12 mouse cellular contexts compared by ENCODE assay signal in the genomic region with DNA sequence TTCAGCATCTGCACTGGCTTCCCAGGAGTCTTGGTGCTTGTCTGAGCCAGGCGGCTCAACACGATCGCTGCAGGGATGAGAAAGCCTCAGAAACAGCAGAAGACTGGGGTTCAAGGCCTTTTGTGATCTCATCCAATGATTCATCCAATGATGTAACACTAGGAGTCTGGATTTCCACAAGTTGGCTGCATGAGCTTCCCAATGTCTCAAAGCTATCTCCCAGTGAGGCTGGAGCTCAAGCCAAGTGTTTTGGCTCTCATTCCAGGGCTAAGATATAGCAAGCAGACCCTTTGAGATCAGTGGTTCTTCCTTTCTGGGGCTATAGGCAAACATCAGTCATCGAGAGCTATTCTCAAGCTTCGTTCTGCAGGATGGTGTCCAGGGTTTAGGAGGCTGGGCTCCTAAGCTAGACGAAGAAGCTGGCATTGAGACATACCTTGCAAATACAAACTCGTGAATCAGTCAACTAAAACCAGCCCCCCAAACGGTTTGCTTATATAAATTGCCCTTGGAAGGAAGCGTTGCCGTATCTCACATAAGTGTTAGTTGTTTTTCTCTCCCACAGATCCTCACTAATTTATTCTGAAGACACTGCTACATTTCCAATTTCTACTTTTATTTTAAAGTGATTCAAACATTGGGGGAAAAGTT.
DNase-seq lines count a peak whose midpoint lies in the region; ATAC-seq and TF ChIP-seq lines count a peak whose summit lies in the region.
"Had no signal": no experiment of that assay in that cellular context is flagged by ENCODE, and none has a peak within 500 bp of the region (broad histone marks: within the 10 kb centered on the region; RNA-seq: fewer than 3 reads in every experiment).

No protein-coding gene starts in this region.

- H3K9ac ChIP-seq in embryonic facial prominence, embryonic 14.5 days (ENCODE audit: low read depth, low read length), result no peak overlapping the region
- no peak overlapping the region for H3K9ac ChIP-seq in kidney, embryonic 16.5 days (replicated peaks; ENCODE audit: low read length)
- no peak overlapping the region for H3K9ac ChIP-seq in midbrain, embryonic 15.5 days
- H3K9ac ChIP-seq: liver, embryonic 13.5 days had no signal

- no peak overlapping the region for H3K27ac ChIP-seq in embryonic facial prominence, embryonic 14.5 days (replicated peaks; ENCODE audit: low read depth, low read length)
- H3K27ac ChIP-seq in embryonic facial prominence, embryonic 10.5 days (replicated peaks), result no peak overlapping the region
- peak overlapping the region; percentile 66 for H3K27ac ChIP-seq in left cerebral cortex, adult 2 months
- H3K27ac ChIP-seq in kidney, embryonic 16.5 days (ENCODE audit: low read length), result no peak overlapping the region
- H3K27ac ChIP-seq in midbrain, embryonic 15.5 days, result no peak overlapping the region
- H3K27ac ChIP-seq: kidney, postnatal 0 days; liver, embryonic 13.5 days had no signal

- intact Hi-C loops in left cerebral cortex, adult 2 months (cut with DNase I), result no loop called here
- intact Hi-C loops in left cerebral cortex, postnatal 4 days (cut with DNase I), result no loop called here

- H3K4me3 ChIP-seq in embryonic facial prominence, embryonic 14.5 days (ENCODE audit: low read depth, low read length), result no peak overlapping the region
- H3K4me3 ChIP-seq in embryonic facial prominence, embryonic 10.5 days, result no peak overlapping the region
- H3K4me3 ChIP-seq in left cerebral cortex, adult 2 months, result no peak overlapping the region
- no peak overlapping the region for H3K4me3 ChIP-seq in kidney, embryonic 16.5 days (ENCODE audit: low read length)
- no peak overlapping the region for H3K4me3 ChIP-seq in midbrain, embryonic 15.5 days
- H3K4me3 ChIP-seq: liver, embryonic 13.5 days; myocyte had no signal

- no peaks in the 10 kb centered on the region for H3K36me3 ChIP-seq in embryonic facial prominence, embryonic 14.5 days (ENCODE audit: control insufficient read depth, insufficient read depth, low read length)
- H3K36me3 ChIP-seq in embryonic facial prominence, embryonic 10.5 days (replicated peaks), result no peaks in the 10 kb centered on the region
- H3K36me3 ChIP-seq in kidney, embryonic 16.5 days (ENCODE audit: insufficient read depth, low read length), result no peaks in the 10 kb centered on the region
- H3K36me3 ChIP-seq in midbrain, embryonic 15.5 days (replicated peaks), result no peaks in the 10 kb centered on the region
- H3K36me3 ChIP-seq: liver, embryonic 13.5 days had no signal

- DNase-seq in embryonic facial prominence, embryonic 14.5 days (ENCODE audit: low spot score), result peak; percentile 64
- no peak for DNase-seq in embryonic facial prominence, embryonic 10.5 days (ENCODE audit: low spot score)
- peak in 1 of 2 experiments; percentile 29 for DNase-seq in left cerebral cortex, adult 2 months (ENCODE audit: extremely low spot score in 1 of 2, low spot score in 2 of 2)
- DNase-seq in left cerebral cortex, postnatal 4 days, result no peak
- DNase-seq in Muller cell, postnatal 12 days (ENCODE audit: inconsistent ontology term), result peak; percentile 56
- DNase-seq in heart, adult 9 months (ENCODE audit: low spot score in 2 of 2), result peak; percentile 76 to 83
- DNase-seq: liver, embryonic 13.5 days had no signal

- no peak overlapping the region for H3K4me2 ChIP-seq in embryonic facial prominence, embryonic 14.5 days (ENCODE audit: low read depth, low read length)
- H3K4me2 ChIP-seq in kidney, embryonic 16.5 days (replicated peaks; ENCODE audit: low read depth, low read length), result no peak overlapping the region
- H3K4me2 ChIP-seq in midbrain, embryonic 15.5 days, result no peak overlapping the region
- H3K4me2 ChIP-seq: liver, embryonic 13.5 days had no signal

- no peaks in the 10 kb centered on the region for H3K9me3 ChIP-seq in embryonic facial prominence, embryonic 14.5 days (ENCODE audit: control insufficient read depth, low read length)
- H3K9me3 ChIP-seq in embryonic facial prominence, embryonic 10.5 days, result no peaks in the 10 kb centered on the region
- H3K9me3 ChIP-seq in kidney, embryonic 16.5 days (ENCODE audit: low read length), result no peaks in the 10 kb centered on the region
- no peaks in the 10 kb centered on the region for H3K9me3 ChIP-seq in midbrain, embryonic 15.5 days
- H3K9me3 ChIP-seq: liver, embryonic 13.5 days had no signal

- peak; percentile 26; the same call in 1 of the 2 replicates for ATAC-seq in embryonic facial prominence, embryonic 14.5 days (ENCODE audit: low read depth)
- no peak for ATAC-seq in kidney, embryonic 16.5 days (ENCODE audit: low FRiP score, low TSS enrichment)
- no peak for ATAC-seq in midbrain, embryonic 15.5 days (replicated peaks)
- ATAC-seq: hindbrain, embryonic 16.5 days had no signal

- H3K4me1 ChIP-seq in embryonic facial prominence, embryonic 14.5 days (ENCODE audit: control insufficient read depth, insufficient read depth, low read length), result peaks cover 4% of the 10 kb centered on the region; the same call in 1 of the 2 replicates
- no peaks in the 10 kb centered on the region for H3K4me1 ChIP-seq in embryonic facial prominence, embryonic 10.5 days
- 0 out of 2 replicates have a peak, but pooled peaks cover 4% of the 10 kb centered on the region for H3K4me1 ChIP-seq in kidney, embryonic 16.5 days (ENCODE audit: insufficient read depth, low read length)
- 0 out of 2 replicates have a peak, but pooled peaks cover 2% of the 10 kb centered on the region for H3K4me1 ChIP-seq in midbrain, embryonic 15.5 days
- H3K4me1 ChIP-seq: liver, embryonic 13.5 days had no signal

- TF ChIP-seq CTCF in left cerebral cortex, adult 2 months (IDR thresholded peaks at IDR 0.05), result no peak

- WGBS in embryonic facial prominence, embryonic 14.5 days, result 79% methylated on average over 10 of the region's 10 CpGs
- WGBS in embryonic facial prominence, embryonic 10.5 days, result 91% methylated on average over 10 of the region's 10 CpGs
- WGBS in kidney, embryonic 16.5 days, result 84% methylated on average over 10 of the region's 10 CpGs
- WGBS in midbrain, embryonic 15.5 days, result 86% methylated on average over 10 of the region's 10 CpGs

- H3K27me3 ChIP-seq in embryonic facial prominence, embryonic 14.5 days (replicated peaks; ENCODE audit: control insufficient read depth, insufficient read depth, low read length), result no peaks in the 10 kb centered on the region
- H3K27me3 ChIP-seq in embryonic facial prominence, embryonic 10.5 days (replicated peaks; ENCODE audit: low read depth, poor library complexity, severe bottlenecking), result no peaks in the 10 kb centered on the region
- H3K27me3 ChIP-seq in kidney, embryonic 16.5 days (ENCODE audit: insufficient read depth, low read length), result no peaks in the 10 kb centered on the region
- H3K27me3 ChIP-seq in midbrain, embryonic 15.5 days (replicated peaks), result no peaks in the 10 kb centered on the region
- H3K27me3 ChIP-seq: liver, embryonic 13.5 days had no signal

Comparison
In these comparisons a context has a peak if more than half of its experiments do, and no peak if none do; other contexts are left out.
1. DNase-seq: peak in embryonic facial prominence, embryonic 14.5 days (single experiment), Muller cell, postnatal 12 days (single experiment) and heart, adult 9 months (2 of 2); none in embryonic facial prominence, embryonic 10.5 days (single experiment) and left cerebral cortex, postnatal 4 days (single experiment).